Mouse (Mus musculus): ENCODE results near the gene Rab25. TPM values are rescaled to one million over a fixed set of nuclear protein-coding genes. Genes with fewer than 3 reads are reported as not detected.
A peak's percentile ranks its signal among the peaks of the same experiment; 100 is the strongest.

Rab25 gene
- total RNA-seq, 2 experiments from 2014 or later, result not detected

- peak; percentile 95 for DNase-seq
These were observed 45.2 kb downstream of the Rab25 start for GRCm38 (mm10) chr3:88502641-88503504.

DNA sequence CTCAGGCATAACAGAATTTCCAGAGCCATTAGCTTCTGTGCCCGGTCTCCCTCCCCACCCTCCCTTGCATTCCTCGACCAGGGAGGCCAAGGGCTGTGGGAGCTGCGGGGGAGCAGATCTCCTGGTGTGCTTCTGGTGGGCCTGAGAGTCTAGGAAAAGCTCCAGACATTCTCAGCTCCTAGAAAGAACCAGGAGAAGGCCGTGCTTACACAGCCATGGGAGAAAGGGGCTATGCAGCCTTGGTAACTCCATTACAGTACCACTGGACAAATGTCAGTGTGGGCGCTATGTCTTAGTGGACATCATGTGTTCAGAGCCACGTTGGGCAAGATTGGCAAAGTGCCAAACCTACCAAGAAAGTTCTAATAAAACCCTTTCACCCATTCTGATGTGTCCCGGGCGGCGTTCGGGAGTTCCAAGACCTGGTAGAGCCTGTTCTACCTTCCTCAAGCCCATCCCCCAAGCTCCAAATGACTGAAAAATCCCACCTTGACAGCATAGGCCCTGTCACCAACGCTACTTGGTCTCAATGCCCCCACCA lies 46.0 kb downstream of the Rab25 start:
- no peak for DNase-seq

DNA sequence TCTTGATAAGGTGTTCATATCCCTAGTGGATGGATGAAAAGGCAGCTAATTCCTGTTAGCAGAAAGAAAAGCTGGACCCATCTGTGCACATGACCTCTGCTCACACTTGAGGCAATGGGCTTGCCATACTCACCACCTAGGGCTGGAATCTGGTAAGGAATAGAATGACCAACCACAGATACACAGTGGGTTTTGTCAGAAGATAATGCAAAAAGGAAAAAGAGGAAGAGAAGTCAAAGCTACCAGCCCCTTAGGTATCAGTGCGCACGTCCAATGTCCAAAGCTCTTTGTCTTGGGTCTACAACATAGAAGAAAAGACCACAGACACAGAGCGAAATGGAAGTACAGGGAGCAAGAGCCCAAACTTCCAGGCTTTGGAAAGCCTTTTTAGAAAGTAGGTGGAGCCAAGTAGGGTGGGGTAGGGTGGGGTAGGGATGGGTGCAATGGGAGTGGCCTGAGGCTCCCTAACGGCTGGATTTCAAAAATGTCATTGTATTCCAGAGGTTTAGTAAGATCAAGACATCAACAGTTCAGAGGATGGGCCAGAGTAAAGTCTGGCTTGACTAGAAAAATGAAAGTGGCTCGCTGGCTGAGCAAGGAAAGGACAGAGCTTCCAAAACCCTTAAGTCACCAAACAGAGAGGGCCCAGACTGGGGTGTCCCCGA lies 46.6 kb downstream of the Rab25 start:
- DNase-seq, result no peak

- no peak for DNase-seq
These were observed 47.3 kb downstream of the Rab25 start for GRCm38 (mm10) chr3:88500655-88501365.

DNA sequence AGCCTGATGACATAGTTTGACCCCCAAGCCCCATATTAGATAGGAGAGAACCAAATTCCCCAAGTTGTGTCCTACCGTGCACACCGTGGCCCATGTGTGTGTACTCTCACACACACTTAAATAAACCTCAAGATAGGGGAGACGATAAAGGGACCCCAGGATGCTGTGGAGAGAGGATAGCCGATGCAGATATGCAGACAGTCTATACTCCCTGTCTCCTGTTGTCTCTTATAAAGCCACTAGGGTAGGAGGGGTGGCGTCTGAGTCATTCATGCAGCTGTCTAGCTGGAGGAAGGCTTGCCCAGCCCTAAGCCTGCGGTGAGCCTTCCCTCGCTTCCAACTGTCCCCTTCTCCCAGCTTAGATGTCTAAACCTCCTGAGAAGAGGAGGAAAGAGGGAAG lies 48.0 kb downstream of the Rab25 start:
- no peak for DNase-seq

- DNase-seq, result no peak
These were observed 48.5 kb downstream of the Rab25 start for GRCm38 (mm10) chr3:88499580-88499979.

DNA sequence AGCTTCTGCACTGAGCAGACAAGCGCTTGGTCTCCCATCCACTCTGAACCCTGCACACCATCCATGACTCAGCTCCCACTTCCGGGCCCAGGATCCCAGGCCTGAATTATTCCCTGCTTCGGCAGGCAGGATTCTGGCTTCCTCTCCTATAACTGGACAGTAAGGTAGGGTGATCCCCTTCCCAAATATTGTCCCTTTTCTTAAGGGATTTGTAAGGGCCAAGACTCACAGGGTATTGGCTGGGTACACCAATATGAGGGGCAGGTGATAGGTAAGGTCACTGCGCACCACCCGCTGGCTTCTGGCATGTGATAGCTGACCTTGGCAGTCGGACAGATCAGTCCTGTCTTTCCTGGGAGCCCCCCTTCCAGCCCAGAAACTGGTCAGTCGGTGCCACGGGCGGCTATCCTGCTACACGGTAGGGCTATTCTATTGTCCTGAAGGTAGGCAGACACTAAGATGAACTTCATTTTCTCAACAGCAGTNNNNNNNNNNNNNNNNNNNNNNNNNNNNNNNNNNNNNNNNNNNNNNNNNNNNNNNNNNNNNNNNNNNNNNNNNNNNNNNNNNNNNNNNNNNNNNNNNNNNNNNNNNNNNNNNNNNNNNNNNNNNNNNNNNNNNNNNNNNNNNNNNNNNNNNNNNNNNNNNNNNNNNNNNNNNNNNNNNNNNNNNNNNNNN lies 52.2 kb downstream of the Rab25 start:
- DNase-seq, result no peak

GRCm38 (mm10) chr3:88494836-88495628 lies 53.1 kb downstream of the Rab25 start:
- peak; percentile 74 for DNase-seq

DNA sequence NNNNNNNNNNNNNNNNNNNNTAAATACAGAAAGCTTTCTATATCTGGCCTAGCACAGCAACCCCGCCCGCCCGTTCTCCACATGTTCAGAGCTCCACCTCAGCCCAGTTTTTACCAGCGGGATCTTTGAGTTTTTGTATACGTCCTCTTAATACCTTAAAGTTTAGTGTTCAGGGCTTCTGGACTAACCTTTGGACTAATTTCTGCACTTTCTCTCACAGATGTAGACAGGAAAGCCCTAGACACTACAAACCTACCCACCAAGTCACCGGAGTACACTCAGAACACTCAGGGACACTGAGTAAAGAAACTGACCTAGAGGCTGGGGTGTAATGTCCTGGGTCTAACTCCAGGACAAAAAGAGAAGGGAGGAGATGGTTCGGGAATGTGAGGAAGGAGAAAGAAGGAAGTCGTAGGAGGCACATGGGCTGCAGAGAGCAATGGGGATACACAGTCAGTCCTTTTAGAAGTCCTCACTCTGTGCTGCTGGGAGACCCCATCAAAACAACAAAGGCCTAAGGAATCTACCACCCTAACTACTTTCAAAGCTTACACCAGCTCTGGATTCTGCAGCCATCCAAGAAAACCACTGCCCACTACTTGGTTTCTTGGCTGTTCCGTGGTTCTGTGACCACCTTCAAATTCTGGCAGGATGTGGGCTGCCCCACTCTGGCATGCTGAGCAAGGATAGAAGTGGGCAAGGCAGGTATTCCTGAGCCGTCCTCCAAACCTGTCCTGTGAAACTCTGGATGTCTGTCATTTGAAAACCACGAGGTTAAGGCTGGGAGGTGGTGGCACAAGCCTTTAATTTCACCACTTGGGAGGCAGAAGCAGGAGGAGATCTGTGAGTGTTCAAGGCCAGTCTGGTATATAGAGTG lies 54.2 kb downstream of the Rab25 start:
- DNase-seq, result no peak

Small RNA genes lying within 50 kb of the gene (microRNA-seq; reads per million reads assigned to microRNA genes)
- gene Mir1905 (ENCODE audit: borderline replicate concordance in 2 of 2), result 0 reads per million in 2 experiments

Other genes starting within 250 kb of the Rab25 start
- 10 to 100 TPM; 36.2 to 43.9 TPM for gene Glmp, start 223.3 kb downstream of the Rab25 start, total RNA-seq (2021)
- gene Tmem79, start 212.2 kb downstream of the Rab25 start, total RNA-seq (2021), result 1 to 10 TPM; 1.7 TPM
- 10 to 100 TPM; 37.4 to 43.4 TPM for gene Smg5, start 212.0 kb downstream of the Rab25 start, total RNA-seq (2021)
- gene Paqr6, start 183.7 kb downstream of the Rab25 start, total RNA-seq (2021), result 1 to 10 TPM in 1 of 2 experiments, under 1 TPM in 1; 0.51 to 1.1 TPM
- under 1 TPM in 1 of 2 experiments, not detected in 1; 0.54 TPM for gene Bglap3, start 175.6 kb downstream of the Rab25 start, total RNA-seq (2021)
- not detected for gene Bglap2, start 169.6 kb downstream of the Rab25 start, total RNA-seq (2021)
- 1 to 10 TPM in 1 of 2 experiments, not detected in 1; 1.9 TPM for gene Bglap, start 163.8 kb downstream of the Rab25 start, total RNA-seq (2021)
- 10 to 100 TPM; 16.9 to 19.0 TPM for gene Pmf1, start 138.0 kb downstream of the Rab25 start, total RNA-seq (2021)
- gene Slc25a44, start 123.2 kb downstream of the Rab25 start, total RNA-seq (2021), result 10 to 100 TPM; 14.3 to 14.5 TPM
- 1 to 10 TPM; 1.6 to 1.8 TPM for gene Sema4a, start 87.1 kb downstream of the Rab25 start, total RNA-seq (2021)
- gene Lmna, start 38.3 kb downstream of the Rab25 start, total RNA-seq (2021), result 100 to 1,000 TPM in 1 of 2 experiments, 10 to 100 TPM in 1; 99.2 to 106 TPM
- under 1 TPM; 0.24 to 0.33 TPM for gene Mex3a, start 15.9 kb downstream of the Rab25 start, total RNA-seq (2021)
- gene Lamtor2, start 4.8 kb upstream of the Rab25 start, total RNA-seq (2021), result 10 to 100 TPM; 76.1 to 81.1 TPM
- 10 to 100 TPM; 59.6 to 67.2 TPM for gene Ubqln4, start 5.5 kb upstream of the Rab25 start, total RNA-seq (2021)
- gene Ssr2, start 27.6 kb upstream of the Rab25 start, total RNA-seq (2021), result 10 to 100 TPM; 52.2 to 63.2 TPM
- 10 to 100 TPM; 28.1 to 33.0 TPM for gene Arhgef2, start 57.7 kb upstream of the Rab25 start, total RNA-seq (2021)
- not detected for gene Rxfp4, start 104.8 kb upstream of the Rab25 start, total RNA-seq (2021)
- 10 to 100 TPM; 22.6 to 23.0 TPM for gene Khdc4, start 137.5 kb upstream of the Rab25 start, total RNA-seq (2021)
- 10 to 100 TPM; 18.4 to 18.7 TPM for gene Rit1, start 168.5 kb upstream of the Rab25 start, total RNA-seq (2021)
- gene Syt11, start 226.9 kb upstream of the Rab25 start, total RNA-seq (2021), result 1 to 10 TPM; 3.1 to 3.7 TPM

Data from gastrocnemius, postnatal 25 days (tissue).